Mouse (Mus musculus): ENCODE results near the gene Snx3.

- TF ChIP-seq CTCF (IDR thresholded peaks at IDR 0.05; ENCODE audit: control insufficient read depth, insufficient read depth, insufficient read length) (no peak), USF1 (IDR thresholded peaks at IDR 0.05; ENCODE audit: low read depth) (no peak), MAX (IDR thresholded peaks at IDR 0.05) (no peak), MYOG (IDR thresholded peaks at IDR 0.05; ENCODE audit: control insufficient read depth, extremely low read depth, insufficient read length) (no peak), CEBPB (IDR thresholded peaks at IDR 0.05; ENCODE audit: low read depth) (no peak), MYOD1 (IDR thresholded peaks at IDR 0.05; ENCODE audit: control insufficient read depth, insufficient read length, low read depth) (no peak)
Observed at GRCm38 (mm10) chr10:42584436-42584983, 82.7 kb downstream of the Snx3 start.

Measured in C2C12 (cell line).